Mouse (Mus musculus) bone marrow, adult 2 months (tissue): ENCODE data around the gene Top3a.

ENCODE experiments used
- CTCF ChIP-seq: fragments of 200-500 bp; IDR thresholded peaks from 2 replicates; pipeline ENCODE4 v1.5.1; 2011; ENCODE audit warnings: low read length, control low read depth; ENCODE audit not compliant: control insufficient read depth, insufficient read depth
- POLR2A ChIP-seq: fragments of 200-500 bp; IDR thresholded peaks from 2 replicates; pipeline ENCODE4 v1.6.1; 2011; ENCODE audit warnings: low read depth, mild to moderate bottlenecking, control low read depth, low read length, borderline replicate concordance; ENCODE audit not compliant: control insufficient read depth

GRCm38 (mm10) chr11:60761681-60762080 is 15.5 kb downstream of the Top3a start:
- no peak for TF ChIP-seq POLR2A
- TF ChIP-seq CTCF: no peak
